Mouse (Mus musculus): ENCODE measurements around the gene Coro2b.

Coro2b gene

DNA sequence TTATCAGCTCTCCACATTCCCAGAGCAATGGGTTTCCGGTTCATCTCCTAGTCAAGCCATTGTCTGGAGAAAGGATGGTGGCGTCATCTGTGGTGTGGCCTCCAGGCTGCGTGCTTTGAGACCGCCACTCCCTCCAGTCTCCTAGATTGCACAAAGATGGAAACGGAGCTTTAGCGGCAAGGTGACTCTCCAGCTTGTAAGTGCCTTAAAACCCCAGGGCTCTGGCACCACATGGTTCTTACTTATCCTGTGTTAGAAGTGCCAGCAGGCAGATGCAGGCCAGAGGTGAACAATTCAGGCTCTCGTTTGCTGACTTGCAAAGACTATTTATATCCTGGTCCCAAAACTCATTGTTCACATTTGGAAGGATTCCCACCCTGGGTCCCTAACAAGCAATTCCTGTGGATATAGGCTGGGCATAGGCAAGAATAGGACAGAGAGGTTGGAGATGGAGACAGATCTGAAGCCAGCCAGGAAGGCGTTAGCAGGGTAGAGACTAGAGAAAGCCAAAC, 155.4 kb downstream of the Coro2b start:
- no peak for DNase-seq

DNA sequence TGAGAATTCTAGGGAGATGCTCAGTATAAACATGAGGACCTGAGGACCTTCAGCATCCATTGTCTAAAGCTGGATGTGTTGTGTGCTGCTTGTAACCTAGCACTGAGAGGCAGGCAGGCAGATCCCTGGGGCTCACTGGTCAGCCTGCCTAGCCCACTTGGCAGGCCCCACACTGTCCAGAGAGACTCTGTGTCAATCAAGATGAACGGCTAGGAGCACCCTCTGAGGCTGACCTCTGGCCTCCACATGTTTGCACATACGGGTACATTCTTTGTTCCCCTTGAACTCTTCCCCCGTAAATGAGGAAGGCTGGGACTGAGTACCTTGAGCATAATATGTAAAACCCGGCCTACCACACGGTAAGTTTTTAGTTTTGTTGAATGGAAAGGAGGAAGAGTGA, 156.5 kb downstream of the Coro2b start:
- no peak for DNase-seq

DNA sequence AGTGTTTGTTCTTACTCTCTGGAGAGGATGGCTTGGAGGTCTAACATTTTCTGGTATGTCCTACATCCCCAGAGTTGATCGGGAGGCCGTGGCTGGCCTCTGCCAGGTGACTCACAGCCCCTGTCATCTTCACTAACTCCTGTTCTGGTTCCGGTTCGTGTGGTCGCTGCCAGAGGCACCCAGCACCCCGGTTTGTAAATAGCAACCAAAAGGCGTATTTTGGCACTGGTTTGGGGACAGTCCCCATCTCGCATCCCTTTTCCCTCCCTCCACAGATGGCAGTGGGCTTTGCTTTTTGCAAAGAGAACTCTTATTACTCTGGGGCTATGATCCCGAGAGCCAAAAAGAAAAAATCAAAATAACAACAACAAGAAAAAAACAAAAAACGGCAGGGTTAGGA, 158.9 kb downstream of the Coro2b start:
- no peak for DNase-seq

DNA sequence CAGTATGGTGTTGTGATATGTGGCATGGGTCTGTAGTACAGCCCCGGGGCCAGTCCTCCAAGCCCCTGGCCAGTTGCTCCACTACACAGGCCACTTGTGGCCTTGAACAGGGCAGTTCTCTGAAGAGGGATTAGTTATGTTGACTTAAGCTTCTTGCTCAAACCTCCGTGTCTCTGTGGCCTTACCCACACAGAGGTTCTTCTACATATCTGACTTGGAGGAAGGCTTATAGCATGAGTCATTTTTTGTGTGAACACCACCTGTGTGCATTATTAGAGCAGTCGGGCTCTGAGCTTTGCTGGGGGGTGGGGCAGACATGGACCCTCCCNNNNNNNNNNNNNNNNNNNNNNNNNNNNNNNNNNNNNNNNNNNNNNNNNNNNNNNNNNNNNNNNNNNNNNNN, 162.6 kb downstream of the Coro2b start:
- DNase-seq, result no peak

DNA sequence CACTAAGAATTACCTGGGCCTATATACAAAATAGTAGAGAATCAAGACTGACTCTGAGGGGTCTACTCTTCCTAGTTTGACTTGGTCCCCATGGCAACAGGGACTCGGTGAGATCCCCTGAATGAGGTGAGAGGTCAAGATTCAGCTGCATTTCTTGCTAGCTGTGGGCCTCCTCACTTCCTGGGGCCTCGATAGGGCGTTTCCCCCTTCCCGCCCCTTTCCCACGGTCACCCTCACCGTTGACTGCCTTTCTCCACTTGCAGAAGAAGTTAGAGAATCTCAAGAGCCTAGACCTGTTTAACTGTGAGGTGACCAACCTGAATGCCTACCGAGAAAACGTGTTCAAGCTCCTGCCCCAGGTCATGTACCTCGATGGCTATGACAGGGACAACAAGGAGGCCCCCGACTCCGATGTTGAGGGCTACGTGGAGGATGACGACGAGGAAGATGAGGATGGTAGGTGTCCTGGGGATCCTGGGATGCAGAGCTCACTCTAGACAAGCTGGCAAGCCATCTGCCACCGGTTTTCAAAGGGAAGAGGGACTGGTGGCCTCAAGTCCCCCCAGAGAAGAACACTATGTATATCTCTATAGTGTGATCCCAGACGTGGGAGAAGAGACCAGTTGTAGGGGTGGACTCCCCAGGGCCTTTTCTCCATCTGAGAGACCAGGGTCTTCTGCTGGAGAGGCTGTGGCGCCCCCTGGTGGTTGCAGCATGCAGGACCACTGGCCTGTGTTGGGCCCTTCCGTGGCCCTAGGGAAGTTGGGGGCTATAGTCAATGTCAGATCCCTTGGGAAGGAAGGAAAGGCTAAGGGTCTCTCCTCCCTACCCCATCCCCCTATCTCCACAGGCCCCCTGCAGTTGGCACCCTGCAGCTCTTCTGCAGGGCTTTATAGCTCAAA, 163.4 kb downstream of the Coro2b start:
- no peak for DNase-seq

DNA sequence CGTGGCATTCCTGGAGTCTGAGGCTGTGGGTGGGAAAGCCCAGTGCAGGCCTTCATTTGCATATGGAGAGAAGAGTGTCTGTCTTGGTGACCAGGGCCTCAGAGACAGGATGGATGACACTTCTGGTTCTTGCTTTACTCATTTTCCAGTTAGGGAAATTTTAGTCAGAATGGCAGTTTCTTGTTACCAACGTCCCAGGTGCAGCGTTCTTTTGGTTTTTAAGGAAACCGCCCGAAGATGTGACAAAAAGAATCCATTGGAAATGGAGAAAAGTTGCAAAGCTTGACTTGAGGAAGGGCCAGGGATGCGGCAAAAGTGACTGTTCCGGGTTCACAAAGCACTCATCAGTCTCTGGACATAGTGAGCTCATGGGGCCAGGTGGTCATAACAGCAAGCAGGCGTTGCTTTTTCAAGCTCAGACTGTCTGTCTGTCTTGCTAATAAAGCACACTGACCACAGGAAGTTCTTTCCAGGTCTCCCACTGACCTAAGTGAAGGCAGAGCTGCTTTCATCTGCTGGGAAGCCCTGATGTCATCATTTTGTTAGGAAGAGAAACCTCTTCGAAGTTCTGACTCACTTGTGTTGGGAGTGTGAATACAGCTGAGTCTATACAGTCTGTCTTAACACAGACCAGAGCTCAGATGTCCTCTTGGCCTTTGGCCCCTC, 164.2 kb downstream of the Coro2b start:
- DNase-seq, result no peak

DNA sequence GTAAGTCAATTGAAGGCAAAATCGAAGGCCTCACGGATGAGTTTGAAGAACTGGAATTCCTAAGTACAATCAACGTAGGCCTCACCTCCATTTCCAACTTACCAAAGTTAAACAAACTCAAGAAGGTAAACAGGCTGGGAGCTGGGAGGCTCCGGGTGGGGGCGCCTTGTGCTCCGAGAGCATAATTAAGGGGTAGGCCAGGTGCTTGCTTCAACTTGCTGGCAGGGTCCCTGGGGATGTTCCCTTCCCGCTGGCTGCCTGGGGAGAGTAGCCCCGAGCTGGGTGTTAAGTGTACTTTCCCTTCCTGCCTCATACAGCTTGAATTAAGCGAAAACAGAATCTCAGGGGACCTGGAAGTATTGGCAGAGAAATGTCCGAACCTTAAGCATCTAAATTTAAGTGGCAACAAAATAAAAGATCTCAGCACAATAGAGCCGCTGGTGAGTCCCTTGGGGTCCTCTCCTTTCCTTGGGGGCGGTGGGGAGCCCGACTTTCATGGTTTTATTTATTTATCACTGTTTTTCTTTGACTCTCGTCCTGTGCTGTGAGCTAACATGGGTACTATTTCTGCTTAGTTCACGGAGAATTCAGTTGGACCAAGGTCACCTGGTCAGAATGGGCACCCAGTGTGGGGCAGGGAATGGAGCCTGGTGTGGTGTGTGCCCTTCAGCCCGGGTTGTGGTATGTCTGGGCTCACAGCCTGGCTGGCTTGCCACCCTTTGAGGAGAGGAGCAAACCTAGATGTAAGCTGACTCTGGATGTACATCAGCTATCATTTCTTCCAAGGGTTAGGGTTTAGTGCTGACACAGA, 164.9 kb downstream of the Coro2b start:
- DNase-seq, result no peak

DNA sequence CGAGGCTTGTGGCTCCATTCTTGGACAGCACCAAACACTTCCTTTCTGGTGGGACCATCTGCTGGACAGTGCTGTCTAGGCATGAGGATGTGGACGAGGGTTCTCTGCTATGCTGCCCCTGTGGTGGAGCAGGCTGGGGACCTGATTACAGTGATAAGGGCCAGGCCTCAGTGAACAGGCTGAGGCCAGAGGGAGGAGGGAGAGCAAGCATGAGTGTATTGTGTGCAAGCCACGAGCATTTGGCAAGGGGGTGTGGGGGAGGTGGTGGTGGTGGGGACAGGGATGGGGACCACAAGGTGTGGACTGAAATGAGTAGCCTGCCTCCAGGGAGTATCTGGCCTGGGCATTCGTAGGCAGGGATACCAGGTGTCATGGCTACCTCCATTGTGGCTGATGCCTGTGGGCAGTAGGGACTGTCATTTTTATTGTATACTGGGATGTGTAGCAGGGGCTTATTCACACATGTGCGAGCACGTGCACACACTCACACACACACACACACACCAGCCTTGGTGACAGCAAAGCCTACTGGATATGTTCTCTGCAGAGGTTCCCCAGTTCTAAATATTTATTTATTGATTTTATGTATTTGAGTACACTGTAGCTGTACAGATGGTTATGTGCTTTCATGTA, 166.1 kb downstream of the Coro2b start:
- no peak for DNase-seq

DNA sequence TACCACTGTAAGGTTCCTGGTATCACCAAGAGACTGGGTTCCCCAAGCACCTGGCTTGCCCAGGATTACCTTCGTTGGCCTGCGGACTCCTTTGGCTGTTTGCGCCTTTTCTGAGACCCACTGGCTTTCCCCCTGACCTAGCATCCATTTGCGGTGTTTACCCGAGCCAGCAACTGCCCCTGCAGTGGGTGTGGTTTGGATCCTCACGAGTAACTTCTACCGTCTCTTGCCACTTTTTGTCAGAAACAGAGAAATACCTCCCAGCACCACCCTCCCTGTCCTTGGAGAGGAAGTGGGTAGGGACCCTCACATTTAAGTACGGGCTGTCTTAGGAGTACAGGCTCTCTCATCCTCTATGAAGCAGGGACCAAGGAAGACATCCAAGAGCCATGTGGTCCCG, 166.7 kb downstream of the Coro2b start:
- no peak for DNase-seq

Measured in right cerebral cortex, adult 18-20 months (tissue).